Mouse (Mus musculus): ENCODE results near the gene Kcnc1.

Kcnc1 gene

DNA sequence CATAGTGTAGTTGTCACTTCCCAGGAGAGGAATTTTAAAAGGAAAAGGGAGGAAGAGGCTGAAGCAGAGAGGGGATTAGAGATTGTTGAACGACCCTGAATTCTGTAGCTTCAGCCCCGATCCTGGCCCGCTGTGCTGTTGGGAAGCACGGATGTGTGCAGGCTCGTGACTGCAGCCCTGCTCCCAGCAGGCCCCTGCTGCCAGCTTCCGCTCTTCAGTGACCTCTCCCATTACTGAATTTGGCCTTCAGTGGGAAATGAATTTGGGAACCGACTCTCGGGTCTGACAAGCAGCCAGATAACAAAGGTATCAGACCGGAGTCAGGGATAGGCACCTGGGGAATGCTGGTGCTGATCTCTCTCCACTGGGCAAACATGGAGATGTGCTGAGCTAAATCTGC, 76.8 kb downstream of the Kcnc1 start:
- DNase-seq (ENCODE audit: low spot score): no peak

DNA sequence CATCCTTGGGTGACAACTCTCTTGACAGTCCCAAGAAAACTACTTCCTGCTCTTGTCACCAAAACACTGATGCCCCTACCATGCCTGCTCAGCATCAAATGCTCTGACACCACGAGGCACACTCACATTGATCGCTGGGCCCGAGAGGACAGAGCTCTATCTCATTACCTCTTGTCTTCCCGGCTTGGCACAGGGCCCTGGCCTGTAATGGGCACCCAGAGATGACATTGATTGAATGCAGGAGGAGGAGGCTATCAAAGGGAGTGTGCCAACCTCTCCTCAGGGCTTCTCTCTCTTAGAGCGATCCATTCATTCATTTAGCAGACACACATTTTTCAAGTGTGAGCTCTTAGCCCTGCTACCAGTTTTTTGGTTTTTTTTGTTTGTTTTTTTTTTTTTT, 79.2 kb downstream of the Kcnc1 start:
- DNase-seq (ENCODE audit: low spot score): no peak

DNA sequence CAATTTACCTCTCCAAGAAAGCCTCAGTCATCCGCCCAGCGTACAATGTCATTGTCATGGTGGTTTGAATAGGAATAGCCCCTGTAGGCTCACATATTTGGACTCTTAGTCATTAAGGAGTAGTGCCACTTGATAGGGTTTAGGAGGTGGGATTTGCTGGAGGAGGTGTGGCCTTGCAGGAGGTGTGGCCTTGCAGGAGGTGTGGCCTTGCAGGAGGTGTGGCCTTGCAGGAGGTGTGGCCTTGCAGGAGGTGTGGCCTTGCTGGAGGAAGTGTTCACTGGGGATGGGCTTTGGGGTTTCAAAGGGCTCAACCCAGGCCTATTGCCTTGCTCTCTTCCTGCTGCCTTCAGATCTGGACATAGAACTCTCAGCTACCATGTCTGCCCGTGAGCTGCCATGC, 81.2 kb downstream of the Kcnc1 start:
- DNase-seq (ENCODE audit: low spot score): no peak

DNA sequence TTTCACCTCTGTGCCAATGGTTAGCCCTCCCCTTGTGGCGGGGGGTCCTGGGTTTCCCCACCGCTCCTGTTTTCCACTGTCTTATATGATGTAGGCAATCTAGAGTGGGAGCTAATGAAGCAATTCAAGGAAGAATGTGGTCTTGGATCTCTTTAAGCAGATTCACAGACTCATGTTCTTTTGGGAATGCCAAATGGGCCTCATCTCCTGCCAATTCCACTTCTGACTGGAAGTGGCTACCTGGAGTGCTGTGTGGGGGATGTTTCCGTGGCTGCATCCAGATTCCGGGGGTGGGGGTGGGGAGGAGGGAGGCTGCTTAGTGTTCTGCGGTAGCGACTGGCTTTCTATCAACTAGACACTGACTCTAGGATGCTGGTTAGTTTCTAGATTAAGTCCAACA, 83.5 kb downstream of the Kcnc1 start:
- no peak for DNase-seq (ENCODE audit: low spot score)

DNA sequence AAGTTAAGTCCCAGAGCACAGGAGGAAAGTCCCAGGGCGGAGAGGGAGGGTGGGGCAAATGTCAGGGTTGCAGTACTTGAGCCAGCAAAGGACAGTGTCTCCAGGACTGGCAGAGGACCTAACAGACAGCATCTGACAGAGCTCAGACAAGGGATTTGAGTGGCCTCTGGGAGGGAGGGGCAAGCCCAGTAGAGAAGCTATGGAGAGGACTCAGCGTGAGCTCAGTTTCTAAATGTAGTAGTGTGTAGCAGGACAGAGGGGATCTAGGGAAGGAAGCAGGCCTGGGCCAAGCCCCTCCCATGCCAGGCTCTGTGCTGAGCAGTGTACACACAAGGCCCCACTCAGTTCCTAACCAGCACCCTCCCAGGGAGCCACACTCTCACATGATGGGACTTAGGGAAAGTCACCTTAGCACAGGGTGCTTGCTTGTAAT, 85.8 kb downstream of the Kcnc1 start:
- no peak for DNase-seq (ENCODE audit: low spot score)

DNA sequence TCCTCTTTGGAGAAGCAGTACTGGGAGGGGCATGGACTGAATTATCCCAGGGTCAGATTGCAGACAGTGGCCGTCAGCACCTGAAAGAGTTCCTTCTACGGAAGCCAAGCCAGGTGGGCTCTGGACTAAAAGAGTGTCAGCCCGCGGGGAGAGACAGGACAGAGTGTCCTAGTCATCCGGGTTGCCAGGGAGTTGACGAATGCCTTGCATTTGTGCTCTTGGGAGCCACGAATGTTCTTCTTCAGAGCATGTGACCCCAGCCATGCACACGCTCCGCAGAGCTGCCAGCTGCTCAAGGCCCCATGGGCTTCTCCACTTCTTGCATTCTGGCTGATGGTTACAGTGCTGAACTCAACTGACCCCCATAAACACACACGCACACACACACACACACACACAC, 86.8 kb downstream of the Kcnc1 start:
- DNase-seq (ENCODE audit: low spot score): no peak

DNA sequence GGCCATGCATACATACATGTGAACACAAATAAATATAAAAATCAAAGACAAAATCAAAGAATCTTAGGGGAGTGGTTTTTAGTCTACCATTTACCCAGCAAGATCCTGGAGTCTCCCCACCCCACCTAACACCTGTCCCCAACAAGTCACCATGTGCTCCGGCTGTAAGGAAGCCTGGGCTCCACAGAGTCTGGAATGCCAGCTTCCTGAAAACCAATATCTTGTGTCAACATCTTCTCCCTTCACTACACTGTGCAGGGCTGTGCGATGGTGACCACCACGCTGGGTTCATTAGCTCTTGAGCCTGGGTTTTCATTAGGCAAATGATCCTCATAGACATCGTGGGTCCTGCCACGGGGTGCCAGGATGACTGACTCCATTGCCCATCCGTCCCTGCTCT, 87.9 kb downstream of the Kcnc1 start:
- no peak for DNase-seq (ENCODE audit: low spot score)

DNA sequence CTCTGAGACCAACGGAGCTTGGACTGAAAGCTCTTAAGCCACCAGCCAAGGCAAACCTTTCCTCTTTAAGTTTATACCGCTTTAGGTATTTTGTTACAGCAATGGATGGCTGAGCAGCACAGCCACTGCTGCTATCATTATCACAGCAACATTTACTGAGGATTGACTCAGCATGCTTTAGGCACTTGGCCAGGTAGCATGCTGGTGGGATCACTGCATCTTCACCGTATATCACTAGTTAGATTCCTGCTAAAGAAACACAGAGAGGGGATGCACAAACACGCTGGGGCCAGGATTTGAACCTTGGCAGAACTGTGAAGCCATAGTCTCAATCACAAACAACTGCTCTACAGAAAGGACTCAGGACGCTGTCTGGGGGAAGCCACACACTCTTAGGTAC, 90.5 kb downstream of the Kcnc1 start:
- DNase-seq (ENCODE audit: low spot score): no peak

DNA sequence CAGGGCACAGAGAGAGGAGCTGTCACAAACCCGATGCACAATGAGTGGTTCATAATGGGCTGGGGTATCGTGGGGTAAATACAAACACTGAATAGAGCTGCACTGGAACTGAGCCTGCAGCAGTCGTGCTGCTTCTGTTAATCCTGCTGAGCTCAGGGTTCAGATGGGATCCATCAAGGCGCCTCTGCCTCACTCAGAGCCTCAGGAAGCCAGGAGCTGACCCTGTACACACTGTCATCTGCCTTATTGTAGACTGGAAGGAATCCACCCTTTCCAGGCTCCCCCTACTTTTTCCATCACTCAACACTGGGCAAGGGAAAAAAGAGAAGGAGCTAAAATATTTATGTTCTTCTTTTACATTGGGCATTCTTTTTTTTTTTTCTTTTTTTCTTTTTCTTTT, 91.1 kb downstream of the Kcnc1 start:
- no peak for DNase-seq (ENCODE audit: low spot score)
